Mouse (Mus musculus): ENCODE measurements around the gene Ano6. TPM values are rescaled to one million over a fixed set of nuclear protein-coding genes. Genes with fewer than 3 reads are reported as not detected.

Ano6 gene
- polyA plus RNA-seq, 1 experiment from 2014 or later, result 54.0 TPM

DNA sequence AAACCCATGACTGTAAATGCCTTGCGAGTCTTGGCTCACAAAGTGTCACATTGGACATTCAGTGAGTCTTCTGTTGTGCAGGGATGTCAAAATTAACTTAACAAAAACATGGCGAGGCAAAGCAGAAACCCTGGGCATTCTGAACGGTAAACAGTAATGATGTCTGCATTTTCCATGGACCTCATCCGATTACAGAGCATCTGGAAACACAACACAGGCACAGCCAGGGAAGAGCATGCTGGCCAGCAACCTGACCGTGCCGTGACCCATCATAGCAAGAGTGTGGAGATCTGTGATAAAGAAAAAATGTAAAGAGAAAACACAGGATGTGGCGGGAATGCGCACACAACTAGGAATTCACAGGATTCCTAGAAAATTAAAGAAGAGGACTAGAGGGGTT is 84.1 kb downstream of the Ano6 start:
- ATAC-seq (replicated peaks; ENCODE audit: low FRiP score), result no peak
- H3K4me1 ChIP-seq, result peaks cover 11% of the 10 kb centered on the region; the same call in 1 of the 2 replicates
- no peak overlapping the region for H3K9ac ChIP-seq
- H3K27me3 ChIP-seq, result no peaks in the 10 kb centered on the region
- H3K4me2 ChIP-seq, result no peak overlapping the region
- H3K4me3 ChIP-seq (replicated peaks), result no peak overlapping the region
- no peaks in the 10 kb centered on the region for H3K9me3 ChIP-seq (replicated peaks)
- H3K27ac ChIP-seq, result 0 out of 2 replicates have a peak overlapping the region, but pooled peaks have one; percentile 22
- WGBS, result 72% methylated on average over 8 of the region's 8 CpGs
- H3K36me3 ChIP-seq, result no peaks in the 10 kb centered on the region

- WGBS, result 79% methylated on average over 10 of the region's 10 CpGs
- Histone ChIP-seq H3K4me2 (no peak overlapping the region), H3K4me3 (replicated peaks) (no peak overlapping the region), H3K9me3 (replicated peaks) (no peaks in the 10 kb centered on the region), H3K27me3 (no peaks in the 10 kb centered on the region), H3K27ac (no peak overlapping the region), H3K9ac (no peak overlapping the region), H3K36me3 (peaks cover 3% of the 10 kb centered on the region; the same call in 1 of the 2 replicates), H3K4me1 (peaks cover 22% of the 10 kb centered on the region)
- no peak for ATAC-seq (replicated peaks; ENCODE audit: low FRiP score)
Measured at GRCm38 (mm10) chr15:95875898-95876297, 85.3 kb downstream of the Ano6 start.

GRCm38 (mm10) chr15:95880616-95881151 is 90.0 kb downstream of the Ano6 start:
- H3K36me3 ChIP-seq, result peaks cover 3% of the 10 kb centered on the region; the same call in 1 of the 2 replicates
- WGBS, result 30% methylated on average over 10 of the region's 10 CpGs
- H3K9me3 ChIP-seq (replicated peaks), result no peaks in the 10 kb centered on the region
- H3K4me2 ChIP-seq, result no peak overlapping the region
- H3K27me3 ChIP-seq, result no peaks in the 10 kb centered on the region
- peaks cover 28% of the 10 kb centered on the region for H3K4me1 ChIP-seq
- no peak overlapping the region for H3K4me3 ChIP-seq (replicated peaks)
- H3K27ac ChIP-seq, result peak overlapping the region; percentile 52
- peak; percentile 61 for ATAC-seq (replicated peaks; ENCODE audit: low FRiP score)
- no peak overlapping the region for H3K9ac ChIP-seq

DNA sequence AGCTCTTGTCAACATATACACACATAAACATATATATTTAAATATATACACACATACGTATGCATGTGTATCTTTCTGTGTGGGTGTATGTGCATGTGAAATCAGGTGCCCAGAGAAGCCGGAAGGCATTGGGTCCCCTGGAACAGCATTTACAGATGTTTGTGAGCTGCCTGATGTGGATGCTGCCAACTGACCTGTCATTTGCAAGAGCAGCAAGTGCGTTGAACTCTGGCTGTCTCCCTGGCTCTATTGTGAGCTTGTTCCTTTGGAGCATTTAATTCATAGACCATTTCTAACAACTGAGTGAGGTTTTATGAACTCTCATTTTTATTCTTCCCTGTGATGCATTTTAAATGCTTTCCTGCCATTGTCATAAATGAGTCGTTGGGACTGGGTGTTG is 91.8 kb downstream of the Ano6 start:
- Histone ChIP-seq H3K9me3 (replicated peaks) (no peaks in the 10 kb centered on the region), H3K36me3 (peaks cover 3% of the 10 kb centered on the region; the same call in 1 of the 2 replicates), H3K9ac (no peak overlapping the region), H3K27ac (no peak overlapping the region), H3K4me3 (replicated peaks) (no peak overlapping the region), H3K27me3 (no peaks in the 10 kb centered on the region), H3K4me1 (peaks cover 46% of the 10 kb centered on the region), H3K4me2 (no peak overlapping the region)
- 88% methylated on average over 4 of the region's 4 CpGs for WGBS
- no peak for ATAC-seq (replicated peaks; ENCODE audit: low FRiP score)

DNA sequence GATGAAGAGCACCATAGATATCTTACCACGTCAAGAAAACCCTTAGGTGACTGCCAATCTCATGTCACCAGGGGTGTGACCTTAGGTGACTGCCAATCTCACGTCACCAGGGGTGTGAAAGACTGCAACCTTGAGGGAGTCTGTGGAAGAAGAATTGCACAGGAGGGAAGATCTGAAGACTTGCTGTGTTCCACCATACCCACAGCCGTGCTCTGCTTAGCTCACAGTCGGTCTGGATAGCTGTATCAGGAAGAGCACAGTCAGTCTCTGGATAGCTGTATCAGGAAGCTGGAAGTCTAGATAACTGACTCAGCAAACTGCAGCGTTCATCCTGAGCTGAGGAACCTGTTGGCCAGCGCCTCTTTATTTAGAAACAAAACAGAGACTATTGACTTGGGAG is 92.9 kb downstream of the Ano6 start:
- WGBS, result 61% methylated on average over 6 of the region's 6 CpGs
- H3K9me3 ChIP-seq (replicated peaks), result no peaks in the 10 kb centered on the region
- no peak overlapping the region for H3K4me2 ChIP-seq
- H3K4me1 ChIP-seq, result peaks cover 47% of the 10 kb centered on the region
- no peak overlapping the region for H3K9ac ChIP-seq
- H3K27ac ChIP-seq, result no peak overlapping the region
- no peaks in the 10 kb centered on the region for H3K27me3 ChIP-seq
- ATAC-seq (replicated peaks; ENCODE audit: low FRiP score), result peak; percentile 78
- no peak overlapping the region for H3K4me3 ChIP-seq (replicated peaks)
- H3K36me3 ChIP-seq, result peaks cover 3% of the 10 kb centered on the region; the same call in 1 of the 2 replicates

DNA sequence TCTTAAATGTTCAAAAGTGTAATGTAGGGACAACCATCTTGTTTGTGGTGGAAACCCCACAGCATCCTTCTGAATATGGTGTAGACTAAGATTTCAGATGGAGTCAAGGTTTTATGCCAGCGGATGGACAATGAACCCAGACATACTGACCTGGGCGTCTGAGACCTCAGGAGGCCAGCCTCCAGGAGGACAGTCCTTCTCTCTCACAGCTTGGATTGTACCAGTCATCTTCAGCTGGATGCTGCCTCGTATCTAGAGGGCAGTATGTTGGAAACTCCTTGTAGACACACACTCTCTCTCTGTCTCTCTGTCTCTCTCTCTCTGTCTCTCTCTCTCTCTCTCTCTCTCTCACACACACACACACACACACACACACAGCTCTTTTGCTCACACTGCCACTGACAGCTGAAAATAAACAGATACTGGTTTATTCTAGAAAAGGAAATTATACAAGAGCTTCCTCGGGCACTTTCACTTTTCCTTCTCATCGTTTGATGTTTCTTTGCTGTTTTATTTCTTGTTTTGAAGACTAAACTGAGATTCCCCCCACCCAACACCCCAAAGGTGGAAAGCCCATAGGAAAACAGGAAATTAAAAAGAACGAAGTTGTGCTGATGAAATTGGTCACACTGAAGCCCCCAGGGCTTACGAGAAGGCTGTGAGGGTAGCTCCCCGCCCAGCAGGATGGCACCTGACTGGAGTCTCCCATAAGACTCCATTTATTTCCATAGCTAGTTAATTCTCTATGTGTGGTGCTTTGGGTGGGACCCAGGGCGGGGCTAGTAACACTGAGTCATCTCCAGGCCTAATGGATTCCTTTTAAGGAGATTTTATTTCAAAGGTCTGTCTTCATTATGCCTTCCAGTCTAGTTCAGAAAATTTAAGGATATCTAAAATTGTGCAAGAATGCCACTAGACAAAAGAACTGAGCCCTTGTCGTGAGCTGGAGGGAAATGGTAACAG is 94.3 kb downstream of the Ano6 start:
- Histone ChIP-seq H3K4me1 (peaks cover 45% of the 10 kb centered on the region), H3K27ac (no peak overlapping the region), H3K9ac (no peak overlapping the region), H3K4me3 (replicated peaks) (no peak overlapping the region), H3K9me3 (replicated peaks) (no peaks in the 10 kb centered on the region), H3K27me3 (no peaks in the 10 kb centered on the region), H3K4me2 (no peak overlapping the region), H3K36me3 (peaks cover 2% of the 10 kb centered on the region; the same call in 1 of the 2 replicates)
- 88% methylated on average over 10 of the region's 10 CpGs for WGBS
- no peak for ATAC-seq (replicated peaks; ENCODE audit: low FRiP score)

DNA sequence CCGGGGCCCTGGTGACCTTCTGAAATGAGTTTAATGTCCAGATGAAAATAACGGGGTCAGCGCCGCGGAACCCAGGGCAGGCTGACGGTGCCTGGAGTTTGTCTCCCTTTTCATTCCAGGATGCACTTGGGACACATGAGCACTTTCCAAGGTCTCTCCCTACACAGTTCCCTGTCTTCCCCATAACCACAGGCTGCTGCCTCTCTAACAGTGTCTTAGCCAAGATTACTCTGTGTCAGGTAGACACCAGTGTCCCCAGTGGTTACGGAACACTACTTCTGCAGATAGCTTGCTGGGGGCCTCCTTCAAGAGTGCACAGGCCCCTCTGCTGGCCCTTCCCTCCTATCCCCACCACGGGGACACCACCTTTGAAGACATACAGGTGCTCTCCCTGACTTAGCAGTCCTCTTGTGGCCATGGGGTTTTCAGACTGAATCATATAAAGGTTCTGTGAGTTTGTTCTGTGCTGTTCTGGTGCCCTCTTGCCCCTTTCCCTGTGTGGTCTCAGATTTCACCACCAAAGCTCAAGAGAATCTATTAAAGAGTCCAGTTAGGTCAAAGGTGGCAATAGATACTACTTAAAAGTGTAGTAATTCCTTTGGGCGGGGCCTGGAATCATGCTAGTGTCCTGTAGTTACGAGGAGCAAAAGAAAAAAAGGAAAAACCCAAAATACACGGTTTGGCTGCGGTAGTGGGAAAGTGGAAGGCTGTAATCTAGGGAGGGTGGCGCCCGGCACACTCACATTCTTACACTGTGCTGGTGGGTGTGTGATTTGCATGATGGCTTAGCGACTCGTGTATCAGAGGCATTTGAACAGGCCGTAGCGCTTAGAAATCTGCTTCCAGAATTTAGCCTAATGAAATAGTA is 95.5 kb downstream of the Ano6 start:
- Histone ChIP-seq H3K9me3 (replicated peaks) (no peaks in the 10 kb centered on the region), H3K27ac (peak overlapping the region; percentile 68), H3K4me3 (replicated peaks) (no peak overlapping the region), H3K36me3 (no peaks in the 10 kb centered on the region; the same call in 1 of the 2 replicates), H3K27me3 (no peaks in the 10 kb centered on the region), H3K9ac (no peak overlapping the region), H3K4me1 (peaks cover 34% of the 10 kb centered on the region), H3K4me2 (no peak overlapping the region)
- no peak for ATAC-seq (replicated peaks; ENCODE audit: low FRiP score)
- 48% methylated on average over 18 of the region's 18 CpGs for WGBS

- WGBS, result 38% methylated on average over 5 of the region's 5 CpGs
- H3K27ac ChIP-seq, result 0 out of 2 replicates have a peak overlapping the region, but pooled peaks have one; percentile 18
- peaks cover 32% of the 10 kb centered on the region for H3K4me1 ChIP-seq
- ATAC-seq (replicated peaks; ENCODE audit: low FRiP score), result no peak
- no peaks in the 10 kb centered on the region for H3K27me3 ChIP-seq
- no peak overlapping the region for H3K4me2 ChIP-seq
- no peaks in the 10 kb centered on the region for H3K9me3 ChIP-seq (replicated peaks)
- no peaks in the 10 kb centered on the region; the same call in 1 of the 2 replicates for H3K36me3 ChIP-seq
- no peak overlapping the region for H3K4me3 ChIP-seq (replicated peaks)
- no peak overlapping the region for H3K9ac ChIP-seq
Measured at GRCm38 (mm10) chr15:95887365-95887764, 96.7 kb downstream of the Ano6 start.

DNA sequence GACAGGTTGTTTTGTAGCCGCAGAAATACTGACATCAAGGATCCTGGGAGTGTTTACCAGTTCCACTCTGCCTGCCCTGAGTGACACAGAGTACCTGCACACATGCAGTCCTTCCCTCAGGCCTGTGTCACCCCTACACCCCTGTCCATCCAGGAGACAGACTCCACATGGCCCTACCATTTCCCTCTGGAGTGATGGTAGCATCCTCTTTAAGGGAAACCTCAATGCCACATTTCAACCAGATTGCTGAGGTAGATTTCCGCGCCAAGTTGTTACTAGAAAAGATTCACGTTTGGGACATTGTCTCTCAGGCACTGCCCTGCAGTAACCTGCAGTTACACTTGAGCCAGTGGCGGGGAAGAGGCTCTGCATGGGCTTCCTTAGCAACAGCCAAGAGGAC is 97.9 kb downstream of the Ano6 start:
- H3K36me3 ChIP-seq, result no peaks in the 10 kb centered on the region; the same call in 1 of the 2 replicates
- no peak overlapping the region for H3K9ac ChIP-seq
- H3K27ac ChIP-seq, result no peak overlapping the region
- H3K4me3 ChIP-seq (replicated peaks), result no peak overlapping the region
- 87% methylated on average over 5 of the region's 5 CpGs for WGBS
- no peak overlapping the region for H3K4me2 ChIP-seq
- peaks cover 34% of the 10 kb centered on the region for H3K4me1 ChIP-seq
- H3K9me3 ChIP-seq (replicated peaks), result no peaks in the 10 kb centered on the region
- ATAC-seq (replicated peaks; ENCODE audit: low FRiP score), result no peak
- H3K27me3 ChIP-seq, result no peaks in the 10 kb centered on the region

- no peak for ATAC-seq (replicated peaks; ENCODE audit: low FRiP score)
- H3K9me3 ChIP-seq (replicated peaks), result no peaks in the 10 kb centered on the region
- H3K4me2 ChIP-seq, result no peak overlapping the region
- H3K4me3 ChIP-seq (replicated peaks), result no peak overlapping the region
- peaks cover 26% of the 10 kb centered on the region for H3K4me1 ChIP-seq
- H3K36me3 ChIP-seq, result peaks cover 13% of the 10 kb centered on the region
- H3K27ac ChIP-seq, result no peak overlapping the region
- 96% methylated on average over 5 of the region's 5 CpGs for WGBS
- no peak overlapping the region for H3K9ac ChIP-seq
- H3K27me3 ChIP-seq, result no peaks in the 10 kb centered on the region
Measured at GRCm38 (mm10) chr15:95890368-95890767, 99.7 kb downstream of the Ano6 start.

- no peak for ATAC-seq (replicated peaks; ENCODE audit: low FRiP score)
- H3K36me3 ChIP-seq, result peaks cover 30% of the 10 kb centered on the region
Measured at GRCm38 (mm10) chr15:95892171-95892570, 101.5 kb downstream of the Ano6 start.

More at GRCm38 (mm10) chr15:95892171-95892570, 101.5 kb downstream of the Ano6 start:
- Histone ChIP-seq H3K4me3 (replicated peaks) (no peak overlapping the region), H3K27me3 (no peaks in the 10 kb centered on the region), H3K4me1 (peaks cover 8% of the 10 kb centered on the region; the same call in 1 of the 2 replicates), H3K9me3 (replicated peaks) (no peaks in the 10 kb centered on the region), H3K27ac (no peak overlapping the region), H3K9ac (no peak overlapping the region), H3K4me2 (no peak overlapping the region)
- WGBS, result 60% methylated on average over 4 of the region's 4 CpGs

Data from kidney, embryonic 15.5 days (tissue).